Mouse (Mus musculus) cerebral cortex, adult 2 months (tissue): ENCODE measurements around the gene Trpc2.

Source experiments
- WGBS: fragments of 180-500 bp; shearing (Covaris S2); methylation state at CpG from one replicate; pipeline ENCODE4 v1.1.7; 2018; 5-methylcytosine and 5-hydroxymethylcytosine counted together

Trpc2 gene

GRCm38 (mm10) chr7:102102696-102103095, 19.8 kb downstream of the Trpc2 start:
- WGBS, result 79% methylated on average over 6 of the region's 6 CpGs

GRCm38 (mm10) chr7:102103555-102103954, 20.6 kb downstream of the Trpc2 start:
- WGBS, result 85% methylated on average over 2 of the region's 2 CpGs

- 59% methylated on average over 5 of the region's 5 CpGs for WGBS
These were observed 21.2 kb downstream of the Trpc2 start for GRCm38 (mm10) chr7:102104126-102104525.

GRCm38 (mm10) chr7:102106700-102107141, 23.8 kb downstream of the Trpc2 start:
- WGBS, result 28% methylated on average over 23 of the region's 23 CpGs

- 90% methylated on average over 1 of the region's 1 CpGs for WGBS
These were observed 25.3 kb downstream of the Trpc2 start for GRCm38 (mm10) chr7:102108206-102108605.

- 84% methylated on average over 7 of the region's 7 CpGs for WGBS
These were observed 26.3 kb downstream of the Trpc2 start, which contains the start of gene Art5 for GRCm38 (mm10) chr7:102109171-102109570. TSS of gene Art5 (minus strand) at chr7:102109489.

GRCm38 (mm10) chr7:102109746-102110145, 26.8 kb downstream of the Trpc2 start:
- WGBS, result 90% methylated on average over 4 of the region's 4 CpGs

- 85% methylated on average over 45 of the region's 45 CpGs for WGBS
These were observed 30.3 kb downstream of the Trpc2 start for GRCm38 (mm10) chr7:102113151-102113729.

- 47% methylated on average over 7 of the region's 7 CpGs for WGBS
These were observed 33.8 kb downstream of the Trpc2 start, which contains the start of gene Chrna10 for GRCm38 (mm10) chr7:102116579-102117331. TSS of gene Chrna10 (minus strand) at chr7:102116828.

GRCm38 (mm10) chr7:102117382-102117781, 34.5 kb downstream of the Trpc2 start:
- WGBS, result 72% methylated on average over 6 of the region's 6 CpGs

- WGBS, result 79% methylated on average over 10 of the region's 10 CpGs
These were observed 37.4 kb downstream of the Trpc2 start for GRCm38 (mm10) chr7:102120326-102120725.

GRCm38 (mm10) chr7:102132395-102132794, 49.5 kb downstream of the Trpc2 start:
- 82% methylated on average over 4 of the region's 4 CpGs for WGBS

GRCm38 (mm10) chr7:102137464-102137863, 54.5 kb downstream of the Trpc2 start:
- WGBS, result 82% methylated on average over 1 of the region's 1 CpGs

- WGBS, result 97% methylated on average over 5 of the region's 5 CpGs
These were observed 55.0 kb downstream of the Trpc2 start for GRCm38 (mm10) chr7:102137898-102138297.
